9 mouse cellular contexts compared by ENCODE assay signal in the genomic region with DNA sequence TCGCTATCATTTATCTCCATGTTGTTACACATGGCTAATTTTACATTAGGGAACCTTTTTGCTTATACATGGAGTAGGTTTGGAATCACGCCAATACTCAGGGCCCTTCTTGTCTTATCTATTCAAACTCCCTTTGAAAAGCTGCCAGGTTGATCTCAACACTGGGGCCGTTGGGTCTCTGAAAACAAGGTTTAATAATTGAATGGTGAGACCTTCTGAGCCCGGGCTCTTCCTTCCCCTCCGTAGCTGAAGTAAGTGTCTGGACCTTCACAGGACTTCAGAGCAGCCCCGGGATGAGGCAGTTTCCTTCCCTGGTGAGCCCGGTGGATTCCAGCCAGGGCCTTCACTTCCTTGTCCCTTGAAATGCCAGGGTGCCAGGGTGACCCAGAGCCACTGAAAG. TPM values are rescaled to one million over a fixed set of nuclear protein-coding genes. Genes with fewer than 3 reads are reported as not detected.
DNase-seq lines count a peak whose midpoint lies in the region; ATAC-seq and TF ChIP-seq lines count a peak whose summit lies in the region.
"Had no signal": no experiment of that assay in that cellular context is flagged by ENCODE, and none has a peak within 500 bp of the region (broad histone marks: within the 10 kb centered on the region; RNA-seq: fewer than 3 reads in every experiment).

No protein-coding gene starts in this region.

- peaks cover 15% of the 10 kb centered on the region for H3K4me1 ChIP-seq in bone marrow, adult 2 months (ENCODE audit: control insufficient read depth, insufficient read depth, low read length)
- H3K4me1 ChIP-seq in lung, embryonic 15.5 days = peaks cover 38% of the 10 kb centered on the region

- no peak for TF ChIP-seq CTCF in bone marrow, adult 2 months (IDR thresholded peaks at IDR 0.05; ENCODE audit: control insufficient read depth, insufficient read depth, low read length)

- no peaks in the 10 kb centered on the region for H3K27me3 ChIP-seq in lung, embryonic 15.5 days
- H3K27me3 ChIP-seq: neural tube, embryonic 12.5 days had no signal

- WGBS in bone marrow, adult 2 months = 30% methylated on average over 7 of the region's 7 CpGs
- WGBS in lung, embryonic 15.5 days = 11% methylated on average over 7 of the region's 7 CpGs

- no peak for TF ChIP-seq POLR2A in bone marrow, adult 2 months (IDR thresholded peaks at IDR 0.05; ENCODE audit: borderline replicate concordance, control insufficient read depth, low read depth, low read length)

- H3K9ac ChIP-seq in lung, embryonic 15.5 days = no peak overlapping the region
- H3K9ac ChIP-seq: neural tube, embryonic 12.5 days had no signal

- H3K27ac ChIP-seq in bone marrow, adult 2 months (ENCODE audit: control insufficient read depth, insufficient read depth, low read depth, low read length, poor library complexity) = peak overlapping the region; percentile 19
- H3K27ac ChIP-seq in lung, embryonic 15.5 days = peak overlapping the region; percentile 46; the same call in 1 of the 2 replicates
- H3K27ac ChIP-seq: neural tube, embryonic 12.5 days had no signal

- peak; percentile 27; the same call in 1 of the 2 replicates for ATAC-seq in lung, embryonic 15.5 days (ENCODE audit: borderline replicate concordance, extremely low read depth, low FRiP score, low TSS enrichment)

- peak; percentile 27 for DNase-seq in NIH3T3 (ENCODE audit: low read depth)
- peak; percentile 41 for DNase-seq in kidney, adult 11 months
- DNase-seq in left cerebral cortex, adult 18-20 months (ENCODE audit: low spot score in 2 of 2) = no peak
- no peak for DNase-seq in embryo, embryonic 11 days
- DNase-seq in testis, postnatal 14 days (ENCODE audit: low spot score) = no peak
- DNase-seq: thymus, postnatal 14 days had no signal

- no peak overlapping the region for H3K4me3 ChIP-seq in bone marrow, adult 2 months (replicated peaks; ENCODE audit: control insufficient read depth, low read depth, low read length)
- H3K4me3 ChIP-seq in lung, embryonic 15.5 days = no peak overlapping the region
- H3K4me3 ChIP-seq: neural tube, embryonic 12.5 days had no signal

- H3K9me3 ChIP-seq in lung, embryonic 15.5 days = no peaks in the 10 kb centered on the region
- H3K9me3 ChIP-seq: neural tube, embryonic 12.5 days had no signal

- H3K4me2 ChIP-seq in lung, embryonic 15.5 days = no peak overlapping the region
- H3K4me2 ChIP-seq: neural tube, embryonic 12.5 days had no signal

- H3K36me3 ChIP-seq in lung, embryonic 15.5 days = no peaks in the 10 kb centered on the region
- H3K36me3 ChIP-seq: neural tube, embryonic 12.5 days had no signal

RNA-seq across cellular contexts. Expression of gene Chst11, which starts 5.6 kb away (rescaled TPM):
- 5.3 and 6.4 TPM in 2 replicates for polyA plus RNA-seq in bone marrow, adult 2 months (2011; ENCODE audit: insufficient read depth, insufficient read length, low replicate concordance, missing spikeins)
- 1.5 and 2.0 TPM in 2 replicates for polyA plus RNA-seq in lung, embryonic 15.5 days (2015; fragmentation: Nextera tagmentation; extraction: Ambion mirVana)
- total RNA-seq in left cerebral cortex, adult 18-20 months (2021) = 10 to 100 TPM; 30.1 to 33.7 TPM

Comparison
In these comparisons a context has a peak if more than half of its experiments do, and no peak if none do; other contexts are left out.
1. DNase-seq: peak in NIH3T3 (single experiment) and kidney, adult 11 months (single experiment); none in left cerebral cortex, adult 18-20 months (0 of 2), embryo, embryonic 11 days (single experiment) and testis, postnatal 14 days (single experiment).